Mouse (Mus musculus) neutrophil, adult 59 days (primary cell): ENCODE results near the gene Thra. TPM values are rescaled to one million over a fixed set of nuclear protein-coding genes. Genes with fewer than 3 reads are reported as not detected.

Experiments
- total RNA-seq, 2 experiments: library from RNA; stranded (reverse); gene quantifications; 1 replicate in 1 of 2; 2 replicates in 1 of 2; pipeline ENCODE4 v1.2.4; 2023

Gene Thra
- 10 to 100 TPM; 22.0 to 23.9 TPM for total RNA-seq

GRCm38 (mm10) chr11:98740393-98741050 is at the start of gene Thra:
TSS of gene Thra (plus strand) at chr11:98740638.

GRCm38 (mm10) chr11:98701213-98701670 is 39.2 kb upstream of the Thra start, which contains the start of gene Csf3:
TSS of gene Csf3 (plus strand) at chr11:98701263.

GRCm38 (mm10) chr11:98729119-98729588 is 11.3 kb upstream of the Thra start, which contains the start of gene Med24:
TSS of gene Med24 (minus strand) at chr11:98729435.

GRCm38 (mm10) chr11:98774582-98775347 is 34.3 kb downstream of the Thra start, which contains the start of gene Nr1d1:
TSS of gene Nr1d1 (minus strand) at chr11:98775333.

GRCm38 (mm10) chr11:98795015-98795713 is 54.7 kb downstream of the Thra start, which contains the start of gene Msl1:
TSS of gene Msl1 (plus strand) at chr11:98795516.

GRCm38 (mm10) chr11:98804605-98805004 is 64.2 kb downstream of the Thra start, which contains the start of gene Casc3:
TSS of gene Casc3 (plus strand) at chr11:98804905.

Other genes with a start within 250 kb of the Thra start
- gene Ikzf3, start 194.6 kb upstream of the Thra start, total RNA-seq: 1 to 10 TPM; 4.3 to 8.6 TPM
- 1 to 10 TPM in 1 of 2 experiments, under 1 TPM in 1; 0.64 to 1.4 TPM for gene Zpbp2, start 189.5 kb upstream of the Thra start, total RNA-seq
- 1 to 10 TPM; 6.7 to 8.2 TPM for gene Ormdl3, start 153.3 kb upstream of the Thra start, total RNA-seq
- not detected for gene Lrrc3c, start 142.3 kb upstream of the Thra start, total RNA-seq
- 10 to 100 TPM; 16.3 to 20.8 TPM for gene Gm12355, start 115.0 kb upstream of the Thra start, total RNA-seq
- not detected for gene Gsdma3, start 114.3 kb upstream of the Thra start, total RNA-seq
- not detected for gene Gsdma2, start 93.9 kb upstream of the Thra start, total RNA-seq
- not detected for gene Gsdma, start 76.3 kb upstream of the Thra start, total RNA-seq
- 10 to 100 TPM; 45.5 to 48.4 TPM for gene Psmd3, start 58.1 kb upstream of the Thra start, total RNA-seq
- not detected for gene Csf3, start 39.4 kb upstream of the Thra start, total RNA-seq
- 10 to 100 TPM; 40.0 to 42.2 TPM for gene Med24, start 11.2 kb upstream of the Thra start, total RNA-seq
- 1 to 10 TPM; 2.1 to 4.7 TPM for gene Nr1d1, start 34.7 kb downstream of the Thra start, total RNA-seq
- 100 to 1,000 TPM; 201 to 215 TPM for gene Msl1, start 54.9 kb downstream of the Thra start, total RNA-seq
- gene Casc3, start 64.3 kb downstream of the Thra start, total RNA-seq: 10 to 100 TPM; 57.8 to 63.3 TPM
- under 1 TPM; 0.31 to 0.73 TPM for gene Rapgefl1, start 96.1 kb downstream of the Thra start, total RNA-seq
- gene Wipf2, start 123.0 kb downstream of the Thra start, total RNA-seq: 10 to 100 TPM; 31.3 to 34.5 TPM
- gene Cdc6, start 167.2 kb downstream of the Thra start, total RNA-seq: 10 to 100 TPM; 20.3 to 28.8 TPM
- 100 to 1,000 TPM; 110 to 130 TPM for gene Rara, start 187.2 kb downstream of the Thra start, total RNA-seq
- gene Gjd3, start 242.4 kb downstream of the Thra start, total RNA-seq: not detected